Comparison of ENCODE assay signal across 8 mouse cellular contexts in the genomic region with DNA sequence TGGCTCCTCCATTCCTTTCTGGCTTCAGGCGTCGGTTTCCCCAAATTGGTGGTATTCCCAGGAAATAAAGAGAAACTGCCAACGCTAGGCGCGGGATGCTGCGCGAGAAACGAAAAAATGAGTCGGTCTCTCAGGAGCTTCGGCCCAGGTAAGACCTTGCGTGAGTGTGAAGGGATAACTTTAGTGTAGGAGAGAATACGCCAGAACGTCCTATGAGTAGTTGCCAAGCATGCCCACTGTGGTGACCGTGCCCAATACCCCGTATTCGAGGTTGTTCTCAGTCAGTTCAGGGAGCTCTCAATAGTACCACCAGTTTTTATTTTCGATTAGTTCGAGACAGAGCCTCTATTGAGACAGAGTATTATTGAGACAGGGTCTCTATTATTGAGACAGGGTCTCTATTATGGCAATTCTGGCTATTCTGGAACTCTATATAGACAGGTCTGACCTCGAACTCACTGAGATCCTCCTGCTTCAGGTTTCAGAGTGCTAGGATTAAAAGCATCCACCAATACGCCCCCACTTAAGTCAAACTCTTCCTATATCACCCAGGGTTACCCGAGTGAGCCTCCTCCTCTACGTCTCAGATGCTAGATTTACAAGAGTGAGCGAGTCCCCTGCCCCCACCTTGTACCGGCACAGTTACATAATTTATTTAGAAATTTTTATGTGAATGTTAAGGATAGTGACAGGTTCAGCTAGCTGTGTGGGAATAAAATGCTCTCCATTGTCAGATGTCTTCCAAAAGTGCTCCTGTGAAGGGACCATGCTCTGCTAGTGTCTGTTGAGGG. TPM values are rescaled to one million over a fixed set of nuclear protein-coding genes. Genes with fewer than 3 reads are reported as not detected.
DNase-seq lines count a peak whose midpoint lies in the region; ATAC-seq and TF ChIP-seq lines count a peak whose summit lies in the region.

No protein-coding gene starts in this region.

- peak overlapping the region; percentile 88 for H3K27ac ChIP-seq in lung, postnatal 0 days (ENCODE audit: low read length)
- H3K27ac ChIP-seq in hindbrain, embryonic 16.5 days (ENCODE audit: low read depth, low read length) = peak overlapping the region; percentile 67; the same call in 1 of the 2 replicates
- H3K27ac ChIP-seq in midbrain, embryonic 16.5 days (ENCODE audit: low read length) = peak overlapping the region; percentile 34

- H3K27me3 ChIP-seq in lung, postnatal 0 days (replicated peaks; ENCODE audit: insufficient read depth, low read length) = no peaks in the 10 kb centered on the region
- H3K27me3 ChIP-seq in hindbrain, embryonic 16.5 days (replicated peaks; ENCODE audit: control insufficient read depth, insufficient read depth, low read length) = no peaks in the 10 kb centered on the region
- H3K27me3 ChIP-seq in midbrain, embryonic 16.5 days (ENCODE audit: control insufficient read depth, insufficient read depth, low read depth, low read length) = no peaks in the 10 kb centered on the region

- TF ChIP-seq EP300 in lung, postnatal 0 days (IDR thresholded peaks at IDR 0.05) = no peak

- H3K9me3 ChIP-seq in lung, postnatal 0 days (ENCODE audit: low read length) = no peaks in the 10 kb centered on the region
- no peaks in the 10 kb centered on the region for H3K9me3 ChIP-seq in hindbrain, embryonic 16.5 days (ENCODE audit: control insufficient read depth, low read length)
- H3K9me3 ChIP-seq in midbrain, embryonic 16.5 days (replicated peaks; ENCODE audit: control insufficient read depth, low read length, poor library complexity, severe bottlenecking) = no peaks in the 10 kb centered on the region

- peak; percentile 7 for DNase-seq in lung, postnatal 0 days (ENCODE audit: low spot score)
- no peak for DNase-seq in lung, postnatal 25 days (ENCODE audit: low spot score)
- DNase-seq in c-Kit-positive CD71-positive TER-119-negative erythroid progenitor cells, embryonic 14.5 days (ENCODE audit: low read depth) = peak; percentile 15
- no peak for DNase-seq in urinary bladder, adult 18-20 months (ENCODE audit: low spot score in 2 of 2)
- DNase-seq in layer of hippocampus, postnatal 25 days (ENCODE audit: extremely low spot score in 1 of 2, low spot score in 1 of 2) = no peak
- no peak for DNase-seq in adrenal gland, postnatal 10 days

- H3K36me3 ChIP-seq in lung, postnatal 0 days (ENCODE audit: insufficient read depth, low read length) = 0 out of 2 replicates have a peak, but pooled peaks cover 4% of the 10 kb centered on the region
- H3K36me3 ChIP-seq in hindbrain, embryonic 16.5 days (ENCODE audit: control insufficient read depth, insufficient read depth, low read length) = peaks cover 18% of the 10 kb centered on the region
- peaks cover 8% of the 10 kb centered on the region; the same call in 1 of the 2 replicates for H3K36me3 ChIP-seq in midbrain, embryonic 16.5 days (ENCODE audit: control insufficient read depth, insufficient read depth, low read length)

- H3K4me1 ChIP-seq in lung, postnatal 0 days (ENCODE audit: insufficient read depth, low read depth, low read length) = peaks cover 10% of the 10 kb centered on the region
- peaks cover 20% of the 10 kb centered on the region for H3K4me1 ChIP-seq in hindbrain, embryonic 16.5 days (ENCODE audit: control insufficient read depth, insufficient read depth, low read depth, low read length)
- peaks cover 25% of the 10 kb centered on the region for H3K4me1 ChIP-seq in midbrain, embryonic 16.5 days (ENCODE audit: control insufficient read depth, insufficient read depth, low read length)

- TF ChIP-seq CTCF in lung, postnatal 0 days (IDR thresholded peaks at IDR 0.05) = no peak

- H3K4me3 ChIP-seq in lung, postnatal 0 days (ENCODE audit: low read depth, low read length) = peak overlapping the region; percentile 51
- peak overlapping the region; percentile 98 for H3K4me3 ChIP-seq in hindbrain, embryonic 16.5 days (ENCODE audit: low read length)
- H3K4me3 ChIP-seq in midbrain, embryonic 16.5 days (ENCODE audit: low read depth, low read length) = peak overlapping the region; percentile 92

- peak overlapping the region; percentile 88 for H3K4me2 ChIP-seq in lung, postnatal 0 days (replicated peaks; ENCODE audit: low read depth, low read length)
- H3K4me2 ChIP-seq in hindbrain, embryonic 16.5 days (ENCODE audit: low read length) = peak overlapping the region; percentile 91
- peak overlapping the region; percentile 78 for H3K4me2 ChIP-seq in midbrain, embryonic 16.5 days (ENCODE audit: low read length)

- WGBS in lung, postnatal 0 days = 3% methylated on average over 24 of the region's 24 CpGs
- 10% methylated on average over 24 of the region's 24 CpGs for WGBS in hindbrain, embryonic 16.5 days
- WGBS in midbrain, embryonic 16.5 days = 6% methylated on average over 24 of the region's 24 CpGs

- peak overlapping the region; percentile 53 for H3K9ac ChIP-seq in lung, postnatal 0 days (replicated peaks; ENCODE audit: low read depth)
- peak overlapping the region; percentile 62 for H3K9ac ChIP-seq in hindbrain, embryonic 16.5 days (ENCODE audit: low read depth, low read length)
- H3K9ac ChIP-seq in midbrain, embryonic 16.5 days (ENCODE audit: low read depth, low read length) = peak overlapping the region; percentile 66

- peak; percentile 8; the same call in 1 of the 2 replicates for ATAC-seq in lung, postnatal 0 days
- peak; percentile 48 for ATAC-seq in hindbrain, embryonic 16.5 days
- ATAC-seq in midbrain, embryonic 16.5 days = peak; percentile 49

RNA-seq across cellular contexts. Expression of a gene that starts 0.7 kb away (rescaled TPM):
- 64.3 and 70.1 TPM in 2 replicates for polyA plus RNA-seq in lung, postnatal 0 days (2015; fragmentation: Nextera tagmentation; extraction: Ambion mirVana)
- 117 and 124 TPM in 2 replicates for polyA plus RNA-seq in hindbrain, embryonic 16.5 days (2015; fragmentation: Nextera tagmentation; extraction: Ambion mirVana)
- polyA plus RNA-seq in midbrain, embryonic 16.5 days (2015; fragmentation: Nextera tagmentation; extraction: Ambion mirVana) = 125 and 127 TPM in 2 replicates
- total RNA-seq in layer of hippocampus, postnatal 25 days (2021) = 10 to 100 TPM; 54.1 to 55.0 TPM
- total RNA-seq in adrenal gland, postnatal 10 days (2021) = 10 to 100 TPM; 73.9 to 76.3 TPM

RNA-seq across cellular contexts. Expression of a gene that starts 27.6 kb away (rescaled TPM):
- 52.4 and 58.3 TPM in 2 replicates for polyA plus RNA-seq in lung, postnatal 0 days (2015; fragmentation: Nextera tagmentation; extraction: Ambion mirVana)
- polyA plus RNA-seq in hindbrain, embryonic 16.5 days (2015; fragmentation: Nextera tagmentation; extraction: Ambion mirVana) = 67.0 and 75.8 TPM in 2 replicates
- polyA plus RNA-seq in midbrain, embryonic 16.5 days (2015; fragmentation: Nextera tagmentation; extraction: Ambion mirVana) = 73.4 and 79.7 TPM in 2 replicates
- 10 to 100 TPM; 58.0 to 80.6 TPM for total RNA-seq in layer of hippocampus, postnatal 25 days (2021)
- 10 to 100 TPM; 49.0 to 83.8 TPM for total RNA-seq in adrenal gland, postnatal 10 days (2021)

RNA-seq across cellular contexts. Expression of a gene that starts 50.3 kb away (rescaled TPM):
- 34.2 and 37.4 TPM in 2 replicates for polyA plus RNA-seq in lung, postnatal 0 days (2015; fragmentation: Nextera tagmentation; extraction: Ambion mirVana)
- polyA plus RNA-seq in hindbrain, embryonic 16.5 days (2015; fragmentation: Nextera tagmentation; extraction: Ambion mirVana) = 40.0 and 43.7 TPM in 2 replicates
- polyA plus RNA-seq in midbrain, embryonic 16.5 days (2015; fragmentation: Nextera tagmentation; extraction: Ambion mirVana) = 39.6 and 41.9 TPM in 2 replicates
- 10 to 100 TPM; 84.3 to 89.9 TPM for total RNA-seq in layer of hippocampus, postnatal 25 days (2021)
- total RNA-seq in adrenal gland, postnatal 10 days (2021) = 100 to 1,000 TPM; 102 to 103 TPM

Comparison
In these comparisons a context has a peak if more than half of its experiments do, and no peak if none do; other contexts are left out.
1. DNase-seq: peak in lung, postnatal 0 days (single experiment) and c-Kit-positive CD71-positive TER-119-negative erythroid progenitor cells, embryonic 14.5 days (single experiment); none in lung, postnatal 25 days (single experiment), urinary bladder, adult 18-20 months (0 of 2), layer of hippocampus, postnatal 25 days (0 of 2) and adrenal gland, postnatal 10 days (single experiment).
2. H3K27ac ChIP-seq: peak in every context shown above with its lines; median percentile 88 in lung, postnatal 0 days; 67 in hindbrain, embryonic 16.5 days; 34 in midbrain, embryonic 16.5 days.
3. Peak in every context shown above with its lines, with median percentiles within 50 percentile points of each other: ATAC-seq, H3K4me2 ChIP-seq, H3K4me3 ChIP-seq and H3K9ac ChIP-seq.